Mouse (Mus musculus) adrenal gland, postnatal 4 days (tissue): ENCODE results near the gene Cryga. TPM values are rescaled to one million over a fixed set of nuclear protein-coding genes. Genes with fewer than 3 reads are reported as not detected.
A peak's percentile ranks its signal among the peaks of the same experiment; 100 is the strongest.

ENCODE experiments used
- DNase-seq, 2 experiments: peaks; one replicate each; pipeline ENCODE4 v3.0.0; 2021 to 2022; ENCODE audit warnings: low spot score in 2 of 2, mixed read lengths in 2 of 2
- long read RNA-seq, 2 experiments: library from polyadenylated mRNA; stranded (forward); transcript quantifications; one replicate each; pipeline ENCODE4 v2.0.0; 2021
- total RNA-seq, 2 experiments: library from RNA; stranded (reverse); gene quantifications; 2 replicates each; pipeline ENCODE4 v1.2.3; 2021

The Cryga gene
- total RNA-seq: not detected
- long read RNA-seq, experiment 1: 0 reads
- long read RNA-seq, experiment 2: 0 reads

DNA sequence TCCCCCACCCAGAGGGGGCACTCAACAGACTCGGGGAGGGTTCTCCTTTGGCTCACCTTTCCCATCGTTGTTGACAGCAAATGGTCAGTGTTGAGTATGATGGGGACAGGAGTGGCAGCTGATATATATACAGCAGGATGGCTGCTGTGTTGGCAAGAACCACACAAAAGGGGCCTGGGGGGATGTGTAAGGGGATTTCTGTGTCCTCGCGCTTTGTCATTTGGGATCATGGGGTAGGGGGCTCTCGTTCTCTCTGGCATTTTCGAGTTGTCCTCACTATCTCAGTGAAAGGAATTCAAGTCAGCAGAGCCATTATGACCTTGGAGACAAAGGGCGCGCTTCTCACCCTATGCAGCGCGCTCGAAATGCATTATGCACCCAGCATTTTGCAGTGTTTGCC lies at the start of gene Cryga:
Gene Cryga (minus strand): TSS at position 101 of the 400 bp plus-strand sequence.
- no peak for DNase-seq

DNA sequence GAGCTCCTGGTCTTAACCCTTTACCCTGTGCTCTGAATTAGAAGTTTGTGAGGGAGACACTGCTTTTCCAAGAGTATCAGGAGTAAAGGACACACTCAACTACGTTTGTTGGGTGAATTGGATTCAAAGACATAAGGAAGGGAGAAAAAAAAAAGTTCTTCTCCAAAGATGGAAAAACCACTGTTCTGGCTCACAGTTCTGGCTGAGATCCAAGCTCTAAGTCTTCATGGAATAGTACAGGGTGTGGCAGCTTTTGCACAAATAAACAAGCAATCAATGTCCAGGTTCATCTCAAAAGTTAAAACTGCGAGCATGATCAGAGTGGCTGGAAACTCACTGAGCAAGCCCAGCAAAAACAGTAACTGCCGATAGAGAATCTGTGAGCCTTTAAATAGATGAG lies 44.8 kb upstream of the Cryga start:
- no peak for DNase-seq

DNA sequence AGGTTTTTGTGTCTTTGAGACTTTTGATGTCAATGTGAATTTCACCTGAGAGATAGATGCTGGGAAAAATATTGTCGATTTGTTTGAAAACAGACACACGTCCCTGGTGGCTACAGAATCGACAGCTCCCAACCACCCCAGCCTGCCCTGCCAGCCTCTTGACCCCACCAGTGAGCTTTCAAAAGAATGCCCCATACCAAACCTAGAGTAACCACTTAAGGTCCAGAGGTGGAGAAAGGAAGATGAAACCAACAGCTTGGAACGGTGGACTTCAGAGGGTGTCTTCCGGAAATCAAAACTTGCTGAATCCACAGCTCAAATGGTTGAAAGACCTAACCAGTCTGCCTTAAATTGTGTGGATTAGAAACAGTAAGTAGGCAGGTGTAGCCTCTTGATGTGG lies 44.2 kb upstream of the Cryga start:
- no peak for DNase-seq

GRCm38 (mm10) chr1:65146601-65147000 lies 43.4 kb upstream of the Cryga start:
- DNase-seq: no peak

- DNase-seq: no peak
These were observed 41.6 kb upstream of the Cryga start for GRCm38 (mm10) chr1:65144783-65145182.

- DNase-seq: no peak
These were observed 34.4 kb upstream of the Cryga start for GRCm38 (mm10) chr1:65137560-65137959.

DNA sequence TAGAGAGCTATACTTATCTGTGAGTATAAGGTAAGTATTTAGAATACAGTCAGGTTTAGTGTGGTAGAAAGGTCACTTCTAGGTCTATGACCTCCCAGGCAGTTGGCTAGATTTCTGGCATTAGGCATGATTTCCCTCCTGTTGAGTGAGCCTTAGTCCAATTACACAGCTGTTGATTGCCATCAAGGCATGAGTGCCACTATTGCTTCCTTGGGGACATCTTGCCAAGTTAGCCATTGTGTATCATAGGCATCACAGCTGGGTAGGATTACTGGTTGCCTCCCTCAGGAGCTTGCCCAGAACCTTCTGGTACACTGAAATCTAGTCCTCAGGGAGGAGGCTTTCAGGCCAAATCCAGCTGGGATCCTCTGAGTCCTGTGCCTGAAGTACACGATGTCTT lies 29.7 kb upstream of the Cryga start:
- no peak for DNase-seq

- no peak for DNase-seq
These were observed 28.5 kb upstream of the Cryga start for GRCm38 (mm10) chr1:65131671-65132070.

DNA sequence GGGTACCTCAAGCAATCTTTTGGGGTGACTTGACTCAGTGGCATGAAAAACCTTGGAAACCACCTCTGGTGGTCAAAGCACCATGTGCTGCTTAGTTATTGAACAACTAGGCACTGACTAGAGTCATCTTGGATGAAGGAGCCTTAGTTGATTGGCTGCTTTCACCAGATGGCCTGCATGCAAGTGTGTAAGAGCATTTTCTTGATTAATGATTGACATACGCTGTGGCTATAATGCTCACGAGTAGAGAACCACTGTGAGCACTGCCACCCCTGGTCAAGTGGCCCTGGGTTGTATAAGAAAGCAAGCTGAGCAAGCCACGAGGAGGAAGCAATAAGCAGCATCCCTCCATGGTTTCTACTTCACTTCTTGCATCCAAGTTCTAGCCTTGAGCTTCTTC lies 27.1 kb upstream of the Cryga start:
- DNase-seq: no peak

DNA sequence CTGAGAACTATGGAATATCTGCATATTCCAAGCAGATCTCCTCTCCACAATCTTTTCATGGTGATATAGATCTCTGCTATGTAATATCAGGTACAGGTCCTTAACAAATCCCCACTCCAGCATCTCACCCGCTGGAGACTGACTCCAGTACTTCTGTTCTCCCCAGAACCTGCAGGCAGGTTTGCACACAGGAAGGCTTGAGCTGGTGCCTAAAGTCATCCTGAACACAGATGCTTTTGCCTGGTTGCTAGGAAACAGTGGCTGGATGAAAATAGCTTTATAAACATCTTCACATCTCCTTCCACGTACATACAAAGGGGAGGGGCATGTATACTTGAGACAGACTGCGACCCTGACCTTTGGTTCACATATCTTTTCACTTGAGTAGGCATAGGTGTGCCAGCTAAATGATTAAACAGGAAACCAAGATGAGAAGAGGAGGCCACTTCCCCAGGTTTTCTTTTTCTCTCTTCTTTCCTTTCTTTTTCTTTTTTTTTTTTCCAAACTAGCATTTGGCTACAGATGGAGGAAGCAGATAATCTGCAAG lies 26.5 kb upstream of the Cryga start:
- DNase-seq: no peak

- no peak for DNase-seq
These were observed 19.6 kb upstream of the Cryga start, which contains the start of gene D630023F18Rik for GRCm38 (mm10) chr1:65122574-65123372. Gene D630023F18Rik, minus strand, starts transcription at chr1:65123214.

DNA sequence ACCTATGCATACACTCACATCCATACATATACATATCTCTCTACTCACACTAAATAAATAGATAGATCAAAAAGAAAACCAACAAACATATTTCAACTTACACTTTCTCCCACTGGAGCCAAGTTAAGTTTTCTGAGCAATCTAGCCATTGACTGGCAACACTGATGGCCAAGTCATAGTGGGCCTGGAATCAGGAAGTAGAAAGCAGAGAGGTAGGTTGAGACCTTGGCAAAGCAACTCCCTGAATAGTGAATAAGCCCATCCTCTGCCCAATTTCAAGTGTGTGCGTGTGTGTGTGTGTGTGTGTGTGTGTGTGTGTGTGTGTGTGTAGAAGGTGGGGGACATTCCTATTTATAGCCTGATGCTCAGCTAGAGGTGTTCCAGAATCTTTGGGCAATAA lies 16.3 kb upstream of the Cryga start, which contains the start of gene Gm28845:
Gene Gm28845 (minus strand): TSS at position 121 of the 400 bp plus-strand sequence.
- no peak for DNase-seq

GRCm38 (mm10) chr1:65118150-65118913 lies 15.2 kb upstream of the Cryga start:
- DNase-seq: no peak

DNA sequence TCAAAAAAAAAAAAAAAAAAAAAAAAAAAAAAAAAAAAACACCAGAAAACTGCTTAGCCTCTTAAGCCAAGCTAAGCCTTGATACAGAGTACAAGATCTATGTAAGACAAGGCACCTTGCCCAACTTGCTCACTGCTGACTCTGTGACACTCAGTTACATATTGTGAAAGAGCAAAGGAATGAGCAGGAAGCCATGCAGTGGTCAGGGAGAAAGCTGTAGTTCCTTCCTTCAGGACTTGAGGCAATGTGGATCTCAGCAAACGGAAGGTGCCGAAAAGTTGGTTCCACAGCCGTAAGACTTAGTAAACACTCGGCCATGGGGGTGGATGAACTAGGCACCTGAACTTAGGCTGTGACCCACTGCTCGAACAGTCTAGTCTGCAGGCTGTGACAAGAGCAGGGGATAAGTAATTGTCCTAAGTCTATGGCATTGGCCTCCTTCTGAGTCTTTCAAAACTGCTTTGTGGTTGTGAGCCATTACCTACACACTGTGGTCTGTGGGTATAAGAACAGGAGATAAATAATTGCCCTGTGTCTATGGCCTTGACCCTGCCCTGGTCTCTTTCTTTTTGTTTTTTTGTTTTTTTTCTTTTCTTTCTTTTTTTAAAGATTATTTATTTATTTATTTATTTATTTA lies 10.5 kb upstream of the Cryga start:
- DNase-seq: no peak

DNA sequence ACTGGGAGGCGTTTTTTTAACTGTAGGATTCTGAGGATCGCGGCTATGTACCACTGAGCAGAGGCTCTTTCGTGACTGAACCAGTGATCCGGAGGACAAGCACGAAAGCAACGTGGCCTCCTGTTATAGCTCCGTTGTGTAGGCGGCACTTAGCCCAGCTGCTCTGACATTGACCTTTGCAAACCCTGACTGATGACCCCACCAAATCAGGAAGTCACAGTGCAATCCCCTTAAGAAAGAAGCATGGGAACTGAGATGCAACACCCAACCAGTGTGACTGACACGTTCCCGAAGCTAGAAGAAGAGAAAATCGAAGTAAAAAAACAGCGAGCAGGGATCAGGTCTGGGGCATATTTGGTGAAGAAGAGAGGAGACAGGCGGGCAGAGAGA lies 9.6 kb upstream of the Cryga start:
- DNase-seq: no peak

GRCm38 (mm10) chr1:65112031-65112806 lies 9.0 kb upstream of the Cryga start:
- peak; percentile 27 to 55 for DNase-seq

DNA sequence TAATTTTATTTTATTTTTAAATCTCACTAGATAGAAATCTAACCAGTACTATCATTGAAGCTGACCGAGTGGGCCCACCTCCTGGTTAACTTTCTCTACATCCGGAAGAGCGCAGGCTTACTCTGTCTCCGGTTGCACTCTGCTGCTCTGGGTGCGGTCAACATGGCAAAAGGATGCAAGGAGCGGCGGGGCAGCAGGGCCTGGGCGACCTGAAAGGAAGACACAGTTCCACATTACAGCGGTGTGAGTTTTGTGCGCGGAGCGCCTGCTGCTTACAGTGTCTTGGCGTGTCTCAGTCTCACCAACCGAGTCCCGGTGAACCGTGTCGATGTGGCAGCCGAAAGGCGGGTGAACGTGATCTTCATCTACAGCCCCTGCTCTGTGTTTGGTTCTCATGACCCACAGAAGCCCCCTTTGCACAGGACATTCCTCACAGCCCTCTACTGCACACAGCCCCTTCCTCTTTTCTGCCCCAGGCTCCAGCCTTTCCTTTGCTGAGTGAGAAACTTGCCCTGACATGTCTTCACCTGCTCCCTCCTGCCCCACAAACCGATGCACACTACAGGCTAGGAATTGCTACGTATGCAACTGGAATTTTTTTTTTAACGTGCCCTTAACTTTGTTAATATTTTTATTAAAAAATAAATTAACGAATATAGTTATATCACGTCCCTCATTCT lies 6.7 kb upstream of the Cryga start:
- DNase-seq: no peak

DNA sequence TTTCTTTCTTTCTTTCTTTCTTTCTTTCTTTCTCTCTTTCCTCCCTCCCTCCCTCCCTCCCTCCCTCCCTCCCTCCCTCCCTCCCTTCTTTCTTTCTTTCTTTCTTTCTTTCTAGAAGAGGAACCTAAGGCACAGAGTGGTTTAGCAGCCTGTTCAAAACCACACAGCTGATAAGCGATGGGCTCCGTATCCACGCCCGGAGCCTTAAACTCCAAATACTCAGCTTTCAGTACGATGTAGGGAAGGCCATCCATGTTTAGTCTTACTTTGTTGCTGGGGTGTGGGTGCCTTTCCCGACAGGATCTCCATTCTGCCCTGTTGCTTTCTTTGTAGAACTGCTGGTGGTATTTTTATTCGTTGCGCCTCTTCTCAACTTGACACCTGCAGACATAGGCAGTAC lies 6.0 kb upstream of the Cryga start:
- no peak for DNase-seq

- DNase-seq: no peak
These were observed 4.6 kb upstream of the Cryga start for GRCm38 (mm10) chr1:65107654-65108279.

GRCm38 (mm10) chr1:65096953-65097352 lies 6.2 kb downstream of the Cryga start:
- no peak for DNase-seq
